Mouse (Mus musculus) testis, postnatal 14 days (tissue): Measurements from ENCODE around the gene Abcd1.

Experiments
- DNase-seq: peaks from one replicate; pipeline ENCODE4 v3.0.0; 2021; ENCODE audit warnings: low spot score

The Abcd1 gene

DNA sequence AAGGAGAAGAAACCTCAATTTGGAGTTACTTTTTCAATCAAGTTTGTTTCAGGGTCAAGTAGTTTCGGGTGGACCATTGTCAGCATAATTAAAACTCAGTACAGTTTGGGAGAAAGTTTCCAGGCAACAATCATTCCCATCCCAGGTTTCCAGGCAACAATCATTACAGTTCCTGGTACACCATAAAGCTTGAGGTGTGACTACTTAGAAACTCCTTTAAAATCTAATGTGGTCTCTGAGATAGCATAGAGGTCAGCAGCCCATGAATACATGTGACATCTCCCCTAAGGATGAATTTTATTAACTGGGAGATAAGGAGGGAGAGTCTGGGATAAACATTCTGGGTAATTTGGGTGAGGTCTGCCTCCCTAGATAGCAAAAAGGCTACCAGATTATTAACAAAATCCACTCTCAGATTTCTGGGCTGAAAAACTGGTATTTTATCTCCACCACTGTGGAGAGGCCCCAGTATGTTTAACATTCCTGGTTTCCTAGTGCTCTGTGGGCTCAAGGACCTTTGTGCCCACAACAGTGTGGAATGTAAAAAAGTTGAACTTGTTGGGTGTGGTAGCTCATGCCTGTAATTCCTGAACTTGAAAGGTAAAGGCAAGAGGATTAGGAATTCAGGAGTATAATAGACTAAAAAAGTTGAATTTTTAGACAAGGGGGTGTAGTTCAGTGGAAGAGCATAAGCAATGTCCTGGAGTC, 28.5 kb downstream of the Abcd1 start:
- no peak for DNase-seq

DNA sequence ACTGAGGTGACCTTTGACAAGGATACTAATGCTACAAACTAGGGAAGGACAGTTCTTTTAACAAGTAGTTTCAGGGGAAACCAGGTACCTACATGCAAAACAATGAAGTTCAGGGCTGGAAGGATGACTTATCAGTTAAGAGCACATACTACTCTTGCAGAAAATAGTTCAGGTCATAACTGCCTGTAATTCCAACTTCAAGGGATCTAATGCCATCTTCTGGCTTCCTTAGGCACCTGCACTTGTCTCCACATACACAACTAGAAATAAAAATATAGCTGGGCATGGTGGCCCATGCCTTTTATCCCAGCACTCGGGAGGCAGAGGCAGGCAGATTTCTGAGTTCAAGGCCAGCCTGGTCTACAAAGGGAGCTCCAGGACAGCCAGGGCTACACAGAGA, 32.6 kb downstream of the Abcd1 start:
- DNase-seq: no peak

DNA sequence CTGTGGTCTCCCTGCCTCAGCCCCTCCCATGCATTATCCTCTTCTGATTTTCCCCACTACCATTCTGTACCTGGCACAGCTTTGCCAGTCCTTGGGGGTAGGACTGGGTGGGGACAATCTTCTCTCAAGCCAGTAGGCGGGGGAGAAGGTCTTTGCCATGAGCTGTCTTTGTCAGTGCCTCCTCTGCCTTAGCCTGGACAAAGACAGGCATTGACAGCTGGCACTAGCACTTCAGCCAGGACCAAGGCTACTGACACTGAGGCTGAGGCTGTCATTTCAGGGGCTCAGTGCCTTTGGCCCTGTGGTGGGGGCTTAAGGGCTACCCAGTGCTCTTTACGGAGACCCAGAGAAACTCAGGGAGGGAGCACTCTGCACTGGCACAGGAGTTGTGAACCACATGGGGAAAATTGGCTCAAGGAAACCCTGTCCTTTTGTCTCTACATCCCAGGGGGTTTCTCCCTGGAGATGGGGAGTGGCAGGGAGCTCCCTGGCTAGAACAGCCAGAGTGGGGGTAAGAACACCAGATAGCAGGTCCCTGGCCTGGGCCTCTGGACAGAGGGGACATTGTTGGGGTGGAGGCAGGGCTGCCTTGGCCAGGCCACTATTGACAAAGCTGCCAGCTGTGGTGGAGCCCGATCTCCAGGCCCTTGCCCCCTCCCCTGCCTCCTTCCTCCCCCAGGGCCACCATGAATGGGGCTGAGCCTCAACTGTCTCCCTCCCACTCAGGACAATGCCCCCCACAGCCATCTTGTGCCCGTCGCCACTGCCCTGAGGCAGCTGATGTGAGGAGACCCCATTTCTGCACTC, 40.1 kb downstream of the Abcd1 start, which contains the start of gene Plxnb3:
Gene Plxnb3, plus strand, starts transcription at position 757 of the 807 bp plus-strand sequence.
- no peak for DNase-seq

DNA sequence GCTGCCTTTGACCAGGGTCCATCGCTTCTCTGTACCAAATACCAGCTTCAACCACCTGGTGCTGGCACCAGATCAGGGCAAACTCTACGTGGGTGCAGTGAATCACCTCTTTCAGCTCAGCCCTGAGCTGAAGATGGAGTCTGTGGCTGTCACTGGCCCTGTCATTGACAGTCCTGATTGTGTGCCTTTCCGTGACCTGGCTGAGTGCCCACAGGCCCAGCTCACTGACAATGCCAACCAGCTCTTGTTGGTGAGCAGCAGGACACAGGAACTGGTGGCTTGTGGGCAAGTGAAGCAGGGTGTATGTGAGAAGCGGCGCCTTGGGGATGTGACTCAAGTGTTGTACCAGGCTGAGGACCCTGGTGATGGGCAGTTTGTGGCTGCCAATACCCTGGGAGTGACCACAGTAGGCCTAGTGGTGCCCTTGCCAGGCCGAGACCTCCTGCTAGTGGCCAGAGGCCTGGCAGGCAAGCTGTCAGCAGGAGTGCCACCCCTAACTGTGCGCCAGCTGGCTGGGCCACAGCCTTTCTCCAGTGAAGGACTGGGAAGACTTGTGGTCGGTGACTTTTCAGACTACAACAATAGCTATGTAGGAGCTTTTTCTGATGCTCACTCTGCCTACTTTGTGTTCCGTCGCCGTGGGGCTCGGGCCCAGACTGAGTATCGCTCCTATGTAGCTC, 42.4 kb downstream of the Abcd1 start:
- no peak for DNase-seq

DNA sequence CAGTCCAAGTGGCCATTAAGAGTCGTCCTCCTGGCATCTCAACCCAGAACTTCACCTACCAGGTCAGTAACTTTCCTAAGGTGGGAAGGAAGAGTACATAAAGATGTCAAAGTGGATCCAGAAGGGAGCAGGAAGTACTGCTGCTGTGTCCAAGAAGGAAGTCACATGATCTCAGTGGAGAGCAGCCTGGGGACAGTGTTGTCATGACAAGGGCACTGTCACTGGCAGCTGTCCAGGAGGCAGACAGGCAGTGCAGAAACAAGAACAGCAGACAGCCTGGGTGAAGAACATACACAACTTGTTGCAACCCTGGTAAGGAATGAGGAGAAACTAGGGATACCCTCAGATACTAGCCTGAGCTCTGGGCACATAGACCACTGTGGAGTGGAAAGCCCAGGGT, 48.9 kb downstream of the Abcd1 start:
- no peak for DNase-seq

DNA sequence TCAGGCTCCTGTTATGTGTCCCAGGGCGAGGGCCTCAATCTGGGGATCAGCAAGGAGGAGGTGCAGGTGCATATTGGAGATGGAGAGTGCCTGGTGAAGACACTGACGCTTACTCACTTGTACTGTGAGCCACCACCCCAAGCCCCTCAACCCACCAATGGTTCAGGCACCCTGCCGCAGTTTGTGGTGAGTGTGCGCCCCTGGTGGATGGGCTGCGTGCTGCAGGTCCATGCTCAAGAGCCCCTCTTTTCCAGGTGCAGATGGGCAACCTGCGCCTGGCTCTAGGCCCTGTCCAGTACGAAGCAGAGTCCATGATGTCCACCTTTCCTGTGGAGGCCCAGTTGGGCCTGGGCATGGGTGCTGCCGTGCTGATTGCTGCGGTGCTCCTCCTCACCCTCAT, 50.9 kb downstream of the Abcd1 start:
- DNase-seq: no peak

DNA sequence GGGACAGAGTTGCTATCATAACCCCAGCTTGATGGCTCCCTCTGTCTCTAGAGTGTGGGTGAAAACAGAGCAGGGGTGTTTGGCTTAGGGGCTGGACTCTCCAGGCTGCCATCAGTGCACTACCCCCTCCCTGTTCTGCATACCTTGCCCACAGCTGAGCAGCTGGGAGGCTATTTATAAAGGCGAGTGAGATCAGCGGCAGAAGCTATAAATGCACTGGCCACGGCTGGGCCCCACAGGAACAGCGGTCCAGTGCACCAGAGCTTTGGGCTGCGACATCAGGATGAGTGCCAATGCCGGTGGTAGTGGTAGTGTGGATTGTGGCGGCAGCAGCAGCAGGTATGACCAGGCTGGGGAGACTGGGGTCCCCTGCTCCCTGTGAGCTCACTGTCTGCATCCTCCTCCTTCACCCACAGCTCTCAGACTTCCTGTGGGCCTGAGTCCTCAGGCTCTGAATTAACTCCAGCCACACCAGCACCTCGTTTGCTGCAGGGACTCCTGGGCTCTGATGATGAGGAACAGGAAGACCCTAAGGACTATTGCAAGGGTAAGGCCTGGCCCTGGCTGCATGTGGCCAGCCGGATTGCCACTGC, 57.9 kb downstream of the Abcd1 start, which contains the start of gene Srpk3:
Gene Srpk3, plus strand, starts transcription at position 238 of the 593 bp plus-strand sequence.
- DNase-seq: no peak

DNA sequence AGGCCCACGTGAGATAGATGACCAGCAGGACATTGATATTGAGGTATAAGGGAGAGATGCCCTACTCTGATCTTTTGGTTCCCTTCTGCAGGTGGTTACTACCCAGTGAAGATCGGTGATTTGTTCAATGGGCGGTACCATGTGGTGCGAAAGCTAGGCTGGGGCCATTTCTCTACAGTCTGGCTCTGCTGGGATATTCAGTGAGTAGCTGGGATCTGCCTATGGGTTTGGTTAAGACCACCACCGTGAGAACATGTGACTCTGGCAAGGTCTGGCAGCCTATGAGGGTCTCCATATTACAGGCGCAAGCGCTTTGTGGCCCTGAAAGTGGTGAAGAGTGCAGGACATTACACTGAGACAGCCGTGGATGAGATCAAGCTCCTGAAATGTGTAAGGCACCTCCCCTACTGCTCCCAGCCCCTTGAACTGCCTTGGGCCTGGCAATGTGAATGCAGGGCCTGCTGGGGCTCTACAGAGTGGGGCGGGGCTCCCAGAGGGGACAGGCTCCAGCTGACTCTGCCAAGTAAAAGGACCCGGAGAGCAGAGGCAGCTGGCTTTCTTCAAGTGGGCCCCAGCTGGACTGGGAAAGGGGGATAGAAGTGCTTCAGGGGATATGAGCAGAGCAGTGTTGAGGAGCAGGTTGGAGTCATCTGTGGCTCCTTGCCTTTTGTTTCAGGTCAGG, 58.5 kb downstream of the Abcd1 start:
- no peak for DNase-seq

DNA sequence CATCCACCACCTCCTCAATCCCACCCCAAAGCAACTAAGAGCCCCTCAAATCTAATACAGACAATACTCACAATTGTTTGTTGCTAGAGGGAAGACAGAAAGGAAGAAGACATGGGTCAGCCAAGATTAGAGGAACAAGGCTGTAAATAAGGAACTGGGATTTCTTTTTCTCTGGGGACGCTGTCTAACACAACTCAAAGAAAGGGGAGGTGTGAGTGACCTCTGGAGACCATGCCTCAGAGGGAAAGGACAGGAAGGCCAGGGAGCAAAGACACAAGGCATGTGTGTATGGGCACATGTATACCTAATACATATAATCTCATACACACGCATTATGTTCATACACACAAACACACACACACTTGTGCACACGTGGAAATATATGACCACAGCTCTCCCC, 65.8 kb downstream of the Abcd1 start:
- DNase-seq: no peak

DNA sequence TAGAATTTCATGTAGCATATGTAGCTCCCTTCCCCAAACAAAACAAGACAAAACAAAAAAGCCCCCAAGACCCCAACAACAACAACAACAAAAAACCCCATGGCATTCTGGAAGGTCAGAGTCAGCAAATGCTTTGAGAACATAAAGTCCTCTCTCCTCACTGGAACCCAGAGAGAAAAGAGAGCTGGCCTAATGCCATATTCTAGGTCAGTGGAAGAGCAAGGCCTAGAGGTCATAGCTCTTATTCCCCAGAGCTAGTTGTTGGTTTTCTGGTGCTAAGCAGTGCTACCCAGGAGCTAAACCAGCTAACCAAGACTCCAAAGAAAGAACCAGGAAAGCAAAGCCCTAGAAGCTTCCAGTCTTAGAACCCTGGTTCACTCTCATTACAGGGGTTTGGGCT, 69.3 kb downstream of the Abcd1 start:
- DNase-seq: no peak

DNA sequence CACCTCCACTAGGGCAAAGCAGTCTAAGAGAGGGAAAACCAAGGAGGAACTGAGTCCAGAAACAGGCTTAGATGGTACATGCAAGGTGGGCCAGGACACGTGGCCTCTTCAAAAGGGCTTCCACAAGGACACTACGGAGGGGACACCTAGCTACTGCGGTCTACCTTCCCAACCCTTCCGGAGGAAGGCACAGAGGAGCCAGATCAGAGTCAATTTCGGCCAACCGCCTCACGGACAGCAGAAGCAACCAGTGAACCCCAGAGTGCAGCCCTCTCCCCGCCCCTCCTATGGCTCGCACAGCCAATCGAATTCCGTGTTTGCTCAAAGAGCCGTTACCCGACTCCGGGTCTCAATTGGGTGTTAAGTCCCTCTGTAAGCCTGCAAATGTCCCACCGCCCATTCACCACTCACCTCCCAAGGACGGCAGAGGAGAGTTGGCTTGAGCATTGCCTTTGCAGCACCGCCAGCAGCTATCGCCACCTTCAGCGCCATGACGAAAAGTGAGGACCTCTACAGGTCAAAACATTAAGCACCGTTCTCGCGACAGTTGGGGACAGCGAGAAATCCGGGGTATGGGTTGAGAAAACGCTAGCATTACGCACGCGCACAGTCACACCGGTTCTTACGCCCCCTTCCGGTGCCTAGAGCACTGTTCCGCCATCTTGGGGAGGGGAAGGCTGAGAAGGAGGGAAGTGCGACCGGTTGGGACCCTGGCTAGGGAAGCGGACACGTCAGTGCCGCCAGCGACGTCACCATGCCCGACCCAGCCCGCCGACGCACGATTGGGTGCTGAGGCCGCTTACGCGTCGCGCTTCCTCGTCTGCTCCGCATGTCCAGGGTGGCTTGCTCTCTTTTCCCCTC, 70.2 kb downstream of the Abcd1 start, which contains the start of the genes Idh3g and Ssr4:
Gene Idh3g, minus strand, starts transcription at position 534 of the 861 bp plus-strand sequence.
Gene Ssr4, plus strand, starts transcription at position 665 of the 861 bp plus-strand sequence.
- peak; percentile 90 for DNase-seq

DNA sequence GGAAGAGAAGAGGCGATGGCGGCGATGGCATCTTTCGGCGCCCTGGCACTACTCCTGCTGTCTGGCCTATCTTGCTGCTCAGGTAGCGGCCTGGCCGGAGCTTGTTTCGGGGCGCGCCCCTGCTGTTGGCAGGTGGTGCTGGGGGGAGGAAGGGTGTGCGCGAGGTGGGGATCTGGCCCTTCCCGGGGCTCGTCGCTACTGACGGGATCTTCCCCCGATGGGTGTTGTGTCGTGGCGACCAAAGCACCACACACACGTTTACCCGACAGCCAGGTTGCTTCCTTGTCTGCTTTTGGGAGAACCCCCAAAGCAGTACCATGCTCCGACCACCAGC, 70.8 kb downstream of the Abcd1 start:
- no peak for DNase-seq
